Mouse (Mus musculus) neutrophil, adult 5-6 weeks (primary cell): ENCODE results near the gene Dusp13. TPM values are rescaled to one million over a fixed set of nuclear protein-coding genes. Genes with fewer than 3 reads are reported as not detected.

Experiments
- ATAC-seq: fragments of 151-379, 151-347 bp; 2 replicates; pipeline ENCODE4 v1.8.0; 2017; ENCODE audit warnings: mild to moderate bottlenecking, moderate TSS enrichment; ENCODE audit not compliant: insufficient number of reproducible peaks, poor library complexity, low FRiP score, severe bottlenecking; ENCODE audit errors: extremely low read depth
- total RNA-seq: library from RNA; stranded (forward); fragments of 200-1000 nt; gene quantifications from 2 replicates; pipeline ENCODE4 v1.2.3, GENCODE M21; 2017

Dusp13 gene
- not detected in 2 replicates for total RNA-seq

DNA sequence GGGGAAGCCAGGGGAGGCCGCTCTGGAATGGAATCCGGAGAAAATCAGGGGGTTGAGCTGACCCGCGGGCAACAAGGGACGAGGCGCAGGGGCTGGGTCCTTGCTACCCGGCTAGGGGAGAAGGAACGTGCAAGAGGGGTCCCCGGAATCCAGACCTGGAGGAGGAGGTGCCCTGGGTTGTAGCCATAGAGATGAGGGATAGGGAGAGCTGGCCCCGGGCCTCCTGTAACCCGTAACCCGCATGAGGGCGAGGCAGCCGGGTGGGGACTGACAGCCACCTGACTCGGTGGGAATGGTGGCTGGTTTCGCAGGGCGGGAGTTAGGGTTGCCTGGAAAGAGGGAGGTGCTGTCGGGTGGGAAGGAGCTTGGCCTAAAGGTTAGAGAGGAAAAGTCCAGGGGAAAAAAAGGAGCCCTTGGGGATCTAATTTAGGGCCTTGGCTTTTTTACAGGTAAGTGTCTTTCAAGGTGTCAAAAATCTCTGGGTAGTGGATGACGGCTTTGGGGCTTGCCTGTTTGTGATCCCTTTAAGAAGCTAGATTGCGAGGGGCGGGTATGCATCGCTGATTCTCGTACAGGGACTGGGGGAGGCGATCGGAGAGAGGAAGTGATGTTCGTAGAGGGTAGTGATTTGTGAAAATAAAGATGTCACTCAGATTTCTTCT, at the start of gene Dusp13:
Gene Dusp13 (minus strand): TSS at position 301 of the 662 bp plus-strand sequence.
- peak; percentile 71 for ATAC-seq

DNA sequence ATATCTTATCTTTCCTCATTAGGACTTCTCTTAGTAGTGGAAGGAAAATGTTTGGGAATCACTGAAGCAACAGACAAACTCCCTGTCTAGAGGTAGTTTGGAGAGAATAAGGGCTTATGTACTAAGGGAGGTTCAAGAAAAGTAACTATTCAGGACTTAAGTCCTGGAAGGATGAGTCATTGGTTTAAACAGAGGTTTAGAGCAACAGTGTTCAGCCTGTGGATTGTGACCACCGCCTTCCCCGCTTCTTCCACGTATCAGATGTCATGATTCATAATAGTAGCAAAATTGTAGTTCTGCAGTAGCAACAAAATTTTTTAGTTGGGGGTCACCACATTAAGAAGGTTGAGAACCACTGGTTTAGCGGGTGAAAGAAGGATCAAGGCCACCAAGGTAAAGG, 49.7 kb upstream of the Dusp13 start:
- no peak for ATAC-seq

DNA sequence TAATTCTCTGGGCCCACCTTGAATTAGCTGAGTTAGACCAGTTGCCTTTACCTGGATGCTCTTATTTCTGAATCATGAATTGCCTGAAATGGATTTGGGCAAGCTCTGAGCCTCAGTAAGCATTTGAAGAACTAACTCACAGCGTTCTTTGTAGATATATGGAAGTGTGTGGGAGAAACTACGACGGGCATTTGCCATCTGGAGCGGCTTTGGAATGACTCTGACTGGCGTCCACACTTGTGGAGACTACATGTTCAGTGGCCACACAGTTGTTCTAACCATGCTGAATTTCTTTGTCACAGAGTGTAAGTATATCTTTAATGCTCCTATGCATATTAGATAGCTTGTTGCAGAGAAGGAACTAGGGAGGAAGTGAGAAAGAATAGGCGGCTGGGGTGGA, 41.3 kb upstream of the Dusp13 start:
- no peak for ATAC-seq

DNA sequence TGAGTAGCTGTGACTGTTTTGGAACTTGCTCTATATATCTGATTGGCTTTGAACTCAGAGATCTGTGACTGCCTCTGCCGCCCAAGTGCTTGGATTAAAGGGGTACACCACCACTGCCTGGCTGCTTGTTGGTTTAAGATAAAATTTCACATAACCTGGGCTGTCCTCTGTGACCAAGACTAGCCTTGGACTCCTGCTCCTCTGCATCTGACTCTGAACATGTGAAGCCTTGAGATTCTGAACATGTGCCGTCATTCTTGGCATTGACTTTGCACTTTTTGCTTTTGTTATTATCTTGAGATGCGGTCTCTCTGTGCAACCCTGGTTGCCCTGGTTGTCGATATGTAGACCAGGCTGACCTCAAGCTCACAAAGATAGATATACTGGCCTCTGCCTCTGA, 40.7 kb upstream of the Dusp13 start:
- no peak for ATAC-seq

DNA sequence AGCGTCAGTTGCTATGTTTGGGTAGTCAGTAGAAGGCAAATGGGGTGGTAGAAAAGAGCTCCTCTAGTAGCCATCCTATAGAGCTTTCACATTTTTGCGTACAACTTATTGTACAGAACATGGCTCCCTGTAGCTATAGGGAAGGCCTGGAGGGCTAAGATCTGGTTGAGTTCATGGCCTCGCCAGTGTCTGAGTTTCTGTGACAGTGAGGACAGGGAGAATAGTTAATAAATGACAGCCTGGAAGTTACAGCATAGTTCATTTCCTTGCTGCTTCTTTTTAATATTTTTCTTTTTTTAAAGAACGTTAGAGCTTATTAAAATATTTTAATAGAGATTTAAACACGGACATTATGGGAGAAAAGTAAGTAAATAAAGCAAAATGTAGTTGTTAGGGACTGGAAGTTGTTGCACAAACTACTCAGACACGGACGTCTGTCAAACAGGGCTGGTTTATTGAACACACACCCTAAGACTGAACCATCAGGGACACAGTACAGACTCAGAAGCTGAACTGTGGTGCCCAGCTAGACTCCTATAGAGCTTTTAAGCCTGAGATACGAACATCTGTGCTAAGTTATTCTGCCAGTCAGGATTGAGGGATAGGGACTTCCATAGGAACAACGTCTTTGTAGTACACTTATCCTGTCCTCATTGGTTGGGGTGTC, 39.7 kb upstream of the Dusp13 start:
- no peak for ATAC-seq

DNA sequence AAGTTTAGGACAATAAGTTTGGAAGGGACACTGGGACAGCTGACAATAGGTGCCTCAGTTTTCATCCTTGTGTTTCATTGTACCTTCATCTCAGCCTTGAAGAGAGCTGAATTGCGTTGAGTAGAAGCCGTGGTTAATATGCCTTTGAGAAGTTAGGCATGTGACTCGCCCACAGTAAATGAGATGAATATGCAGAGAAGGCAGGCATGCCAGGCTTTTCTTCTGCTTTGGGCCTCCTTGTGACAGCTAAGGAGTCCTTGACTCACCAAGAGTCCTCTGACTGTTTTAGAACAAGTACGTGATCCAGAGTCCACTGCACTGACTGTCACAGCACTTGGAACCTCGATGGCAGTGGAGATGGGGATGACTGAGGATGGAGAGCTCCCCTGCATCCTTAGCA, 37.1 kb upstream of the Dusp13 start:
- no peak for ATAC-seq

DNA sequence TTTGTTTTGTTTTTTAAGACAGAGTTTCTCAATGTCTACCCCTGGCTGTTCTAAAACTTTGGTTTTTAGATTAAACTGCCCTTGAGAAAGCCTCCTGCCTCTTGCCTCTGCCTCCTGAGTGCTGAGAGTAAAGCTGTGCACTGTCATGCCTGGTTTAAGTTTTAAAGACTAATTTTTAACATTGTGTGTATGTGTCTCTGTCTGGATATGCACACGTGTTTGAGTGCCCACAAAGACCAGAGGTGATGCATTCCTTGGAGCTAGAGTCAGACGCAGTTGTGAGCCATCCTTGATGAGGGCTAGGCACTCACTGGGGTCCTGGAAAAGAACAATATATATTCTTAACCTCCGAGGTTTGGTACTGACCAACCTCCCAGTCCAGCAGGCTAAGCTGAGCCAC, 36.4 kb upstream of the Dusp13 start:
- no peak for ATAC-seq

DNA sequence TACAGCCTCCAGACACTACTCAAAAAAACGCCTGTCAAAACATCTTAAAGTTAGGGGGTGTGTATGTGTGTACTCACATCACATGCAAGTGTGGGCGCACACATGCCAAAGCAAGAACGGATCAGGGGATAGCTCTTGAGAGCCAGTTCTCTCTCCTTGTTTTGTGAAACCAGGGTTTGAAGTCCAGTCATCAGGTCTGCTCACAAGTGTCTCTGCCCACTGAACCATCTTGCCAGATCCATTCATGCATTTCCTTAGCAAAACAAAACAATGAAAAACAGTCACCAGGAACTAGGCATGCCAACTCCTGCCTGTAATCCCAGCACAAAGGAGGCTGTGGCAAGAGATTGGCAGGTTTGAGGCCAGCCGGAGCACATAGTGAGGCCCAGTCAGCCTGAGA, 35.5 kb upstream of the Dusp13 start:
- no peak for ATAC-seq

DNA sequence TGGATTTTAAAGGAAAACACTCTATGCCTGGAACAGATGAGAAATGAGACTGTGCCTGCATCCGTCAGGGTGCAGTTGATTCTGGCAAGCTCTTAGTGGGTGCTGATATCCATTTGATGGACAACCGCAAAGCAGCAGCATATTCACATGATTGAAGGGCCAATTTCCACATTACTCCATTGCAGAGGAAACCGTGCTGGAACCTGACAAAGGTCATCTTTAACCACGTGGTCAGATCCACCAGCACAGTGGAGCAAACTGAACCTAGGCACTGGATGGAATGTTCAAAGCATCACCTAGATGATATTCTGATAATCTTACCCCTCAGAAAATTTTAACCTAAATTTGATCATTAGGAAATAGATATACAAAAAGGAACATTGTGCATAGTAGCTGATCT, 25.2 kb upstream of the Dusp13 start:
- no peak for ATAC-seq

DNA sequence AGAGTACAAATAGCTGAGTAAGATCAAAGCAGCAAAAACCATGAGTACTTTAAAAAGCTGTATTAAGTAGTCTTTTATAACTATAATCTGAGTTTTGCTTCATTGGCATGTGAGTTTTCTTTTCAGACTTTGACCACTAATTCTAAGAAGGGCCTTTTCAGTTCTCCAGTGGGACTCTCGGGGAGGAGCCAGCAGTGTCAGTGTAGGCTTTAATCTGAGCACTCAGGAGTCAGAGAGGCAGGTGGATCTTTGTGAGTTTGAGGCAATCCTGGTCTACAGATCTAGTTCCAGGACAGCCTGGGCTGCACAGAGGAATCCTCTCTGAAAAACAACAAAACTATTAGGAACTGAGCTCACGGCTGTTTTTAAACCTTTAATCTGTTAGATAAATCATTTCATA, 23.0 kb upstream of the Dusp13 start:
- no peak for ATAC-seq

DNA sequence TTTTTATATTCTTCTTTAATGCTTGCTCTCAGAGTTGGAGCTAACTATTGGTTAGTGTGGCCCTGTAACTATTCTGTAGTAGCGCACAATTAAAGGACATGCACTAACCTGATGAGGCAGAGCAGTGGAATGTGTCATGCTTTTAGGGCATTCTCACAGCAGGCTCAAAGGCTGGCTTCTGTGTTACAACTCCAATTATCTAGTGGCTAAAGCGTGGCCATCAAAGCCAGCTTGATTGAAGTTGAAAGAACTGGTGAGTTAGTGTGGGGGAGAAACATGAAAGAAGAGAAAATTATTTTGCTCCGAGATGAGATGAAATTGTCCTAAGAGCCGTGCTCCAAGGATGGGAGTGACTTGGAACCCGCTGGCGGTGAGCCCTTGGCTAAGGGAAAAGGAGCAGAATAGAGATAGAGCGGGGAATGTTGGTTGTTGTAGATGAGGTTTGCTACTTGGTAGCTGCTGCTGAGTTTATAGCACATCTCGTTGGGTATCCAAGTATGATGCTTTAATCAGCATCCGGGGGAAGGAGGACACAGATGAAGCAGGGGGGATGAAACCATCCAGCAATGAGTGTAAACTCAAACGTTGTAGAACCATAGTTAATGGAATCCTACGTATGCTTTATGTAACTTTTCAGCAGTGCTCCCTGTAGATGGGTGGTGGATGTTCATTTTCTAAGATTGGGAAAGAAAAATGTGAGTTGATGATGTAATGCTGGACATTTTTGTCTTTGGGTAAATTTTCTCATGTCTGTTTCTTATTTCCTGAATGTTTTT, 21.7 kb upstream of the Dusp13 start:
- ATAC-seq, result no peak

DNA sequence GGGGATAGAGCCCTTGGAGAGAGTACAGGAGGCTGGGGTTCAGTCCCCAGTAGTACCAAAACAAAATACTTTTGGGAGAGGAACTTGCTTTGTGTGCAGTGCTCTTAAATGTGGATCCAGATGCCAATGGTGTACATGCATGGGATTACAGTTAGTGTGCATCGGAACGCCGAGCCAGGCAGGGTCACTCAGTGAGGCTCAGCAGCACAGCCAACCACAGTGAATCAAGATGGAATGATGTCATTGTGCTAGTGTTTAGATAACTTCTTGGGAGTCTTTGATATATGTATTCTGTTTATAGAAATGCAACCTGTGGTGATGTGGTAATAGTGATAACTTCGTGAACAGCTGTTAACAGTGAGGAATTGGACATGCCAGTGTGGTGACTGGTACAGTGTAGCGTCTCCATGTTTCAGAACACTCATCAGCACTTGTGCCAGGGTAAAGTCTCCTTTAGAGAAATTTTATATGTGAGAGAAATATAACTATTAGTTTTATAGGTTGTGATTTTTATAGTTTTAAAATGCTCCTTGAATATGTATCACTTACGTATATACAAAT, 15.5 kb upstream of the Dusp13 start:
- ATAC-seq, result no peak

DNA sequence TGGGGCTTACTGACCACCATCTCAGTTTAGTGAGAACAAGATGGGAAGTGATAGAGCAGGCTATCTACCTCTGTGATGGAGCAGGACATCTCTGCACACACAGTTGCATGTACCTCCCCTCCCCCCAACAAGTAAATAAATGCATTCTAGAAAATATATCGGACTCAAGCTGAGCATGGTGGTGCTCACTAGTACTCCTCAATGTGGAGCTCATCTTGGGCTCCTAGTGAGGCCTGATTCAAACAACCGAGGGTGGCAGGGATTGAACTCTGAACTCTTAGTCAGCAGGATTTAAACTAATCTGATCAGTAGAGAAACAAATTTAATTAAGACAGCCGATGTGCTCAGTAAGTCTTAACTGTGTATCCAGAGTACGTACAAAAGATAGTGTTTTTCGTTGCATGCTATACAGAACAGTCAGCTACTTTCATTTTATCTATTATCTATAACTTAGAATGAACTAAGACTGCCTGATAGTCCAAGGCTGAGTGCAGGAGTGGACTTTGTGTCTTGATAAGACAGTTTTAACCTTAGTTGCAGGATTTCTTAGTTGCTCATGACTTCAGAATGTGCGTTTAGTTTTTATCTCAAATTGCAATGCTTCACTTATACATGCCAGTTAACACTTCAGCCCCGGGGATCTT, 14.9 kb upstream of the Dusp13 start:
- no peak for ATAC-seq

DNA sequence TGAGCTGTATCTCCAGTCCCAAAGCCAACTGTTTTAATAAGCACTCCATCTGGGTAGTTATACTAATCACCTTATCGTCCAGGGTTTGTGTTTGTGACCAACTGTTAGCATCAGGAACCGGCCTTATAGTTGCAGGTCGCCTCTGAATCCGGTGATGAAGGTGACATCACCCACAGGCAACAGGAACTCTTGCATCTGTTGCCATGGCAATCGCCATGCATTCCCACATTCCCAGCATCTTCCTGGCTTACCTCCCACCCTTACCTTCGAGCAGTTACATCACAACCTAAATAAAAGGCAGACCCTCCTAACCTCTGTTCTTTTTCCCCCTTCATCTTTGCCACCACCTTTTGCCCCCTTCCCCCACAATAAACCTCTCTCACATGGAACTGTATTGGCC, 13.7 kb upstream of the Dusp13 start:
- no peak for ATAC-seq

DNA sequence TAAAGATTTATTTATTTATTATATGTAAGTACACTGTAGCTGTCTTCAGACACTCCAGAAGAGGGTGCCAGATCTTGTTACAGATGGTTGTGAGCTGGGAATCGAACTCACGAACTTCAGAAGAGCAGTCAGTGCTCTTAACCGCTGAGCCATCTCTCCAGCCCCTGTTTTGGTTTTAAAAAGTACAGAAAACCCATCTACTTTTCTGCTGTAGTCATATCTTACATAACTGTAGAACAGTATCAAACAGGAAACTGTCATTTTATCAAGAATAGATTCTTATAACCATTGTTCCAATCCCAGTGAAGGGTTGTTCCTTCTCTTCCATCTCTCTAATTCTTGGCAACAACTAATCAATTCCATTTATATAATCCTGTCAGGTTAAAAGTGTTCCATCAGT, 12.8 kb upstream of the Dusp13 start:
- ATAC-seq, result no peak

DNA sequence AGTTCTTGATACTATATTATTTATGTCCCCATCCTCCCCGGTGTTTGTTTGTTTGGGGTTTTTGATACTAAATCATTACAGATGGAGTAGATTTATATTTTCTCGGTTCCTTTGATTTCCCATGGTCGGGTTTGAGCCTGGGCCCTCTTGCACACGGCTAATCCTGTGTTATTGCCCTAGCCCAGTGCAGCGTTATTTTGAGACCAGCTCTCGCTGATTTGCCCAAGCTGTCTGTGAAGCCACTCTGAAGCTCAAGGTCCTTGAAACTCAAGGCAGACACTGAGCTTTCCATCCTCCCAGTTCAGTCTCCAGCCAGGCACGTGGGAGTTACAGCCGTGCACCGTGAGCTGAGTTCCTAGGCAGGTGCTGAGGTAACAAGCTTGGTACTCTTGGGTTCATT, 10.6 kb upstream of the Dusp13 start:
- ATAC-seq, result no peak

DNA sequence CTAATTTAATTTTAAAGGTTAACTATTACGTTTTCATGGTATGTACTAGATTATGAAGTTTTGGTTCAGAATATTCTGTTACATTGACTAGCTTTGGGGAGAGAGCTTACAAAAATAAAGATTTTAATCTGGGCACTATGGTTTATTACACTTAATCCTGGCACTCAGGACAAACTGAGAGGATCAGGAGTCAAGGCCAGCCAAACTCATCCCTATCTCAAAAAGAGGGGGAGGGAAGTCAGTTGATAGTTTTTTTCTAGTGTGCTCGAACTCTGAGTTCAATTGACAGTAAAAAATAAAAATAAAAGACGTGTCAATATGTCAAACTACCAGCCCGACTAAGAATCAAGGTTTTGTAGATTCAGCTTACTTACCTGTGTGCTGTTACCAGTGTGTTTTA, 2.4 kb upstream of the Dusp13 start:
- no peak for ATAC-seq

DNA sequence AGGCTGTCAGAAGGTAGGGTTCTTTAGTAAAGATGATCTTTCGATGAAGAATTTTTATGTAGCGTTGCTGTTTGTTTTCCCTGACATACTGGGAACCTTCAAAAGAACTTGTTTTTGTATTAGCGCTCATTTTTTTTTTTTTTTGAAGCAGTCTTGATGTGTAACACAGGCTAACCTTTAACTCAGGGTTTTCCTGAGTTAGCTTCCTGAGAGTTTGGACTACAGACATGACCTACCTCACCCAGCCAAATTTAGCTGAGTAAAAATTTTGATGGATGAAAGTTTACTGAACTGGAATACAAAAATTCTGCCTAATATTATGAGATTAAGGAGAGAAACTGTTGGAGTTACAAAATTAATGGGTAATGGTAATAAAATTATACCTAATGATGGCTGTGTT, 1.4 kb upstream of the Dusp13 start:
- ATAC-seq, result no peak

DNA sequence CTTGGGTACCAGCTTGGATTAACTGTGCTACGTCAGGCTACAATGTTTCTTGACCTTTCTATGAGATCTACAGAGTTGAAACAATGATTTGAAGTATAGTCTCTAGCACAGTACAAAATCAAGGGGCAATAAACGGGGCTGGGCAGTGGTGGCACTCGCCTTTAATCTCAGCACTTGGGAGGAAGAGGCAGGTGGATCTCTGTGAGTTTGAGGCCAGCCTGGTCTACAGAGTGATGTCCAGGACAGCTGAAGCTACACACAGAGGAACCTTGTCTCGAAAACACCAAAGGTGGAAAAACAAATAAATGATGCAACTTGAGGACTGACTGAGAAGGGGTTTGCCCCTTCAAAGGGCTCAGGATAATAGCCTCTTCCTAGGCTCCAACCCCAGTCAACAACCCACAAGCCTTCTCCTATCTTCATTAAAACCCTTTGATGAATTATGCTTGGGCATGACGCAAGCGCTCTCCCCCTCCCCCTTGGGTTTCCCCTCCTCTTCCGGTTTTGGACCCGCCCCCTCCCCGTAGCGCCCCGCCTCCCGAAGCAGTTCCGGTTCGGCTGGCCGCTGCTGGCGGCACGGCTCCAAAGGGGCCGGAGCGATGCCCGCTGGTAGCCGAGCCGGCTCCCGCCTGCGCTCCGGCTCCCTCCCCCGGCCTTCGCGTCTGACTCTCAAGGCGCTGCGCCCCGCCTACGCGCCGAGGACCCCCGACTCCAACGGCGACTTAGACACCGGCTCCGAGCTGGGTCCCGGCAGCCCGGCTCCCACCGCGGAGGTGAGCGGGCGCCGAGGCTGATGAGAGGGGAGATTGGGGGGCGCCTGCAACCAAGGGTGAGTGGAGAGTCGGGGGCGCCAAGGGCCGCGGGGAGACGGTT, 737 bp downstream of the Dusp13 start, which contains the start of gene Samd8:
Gene Samd8 (plus strand): TSS at position 524 of the 873 bp plus-strand sequence.
- peak; percentile 83 for ATAC-seq
